ENCODE assay signal across 15 mouse cellular contexts in the genomic region with DNA sequence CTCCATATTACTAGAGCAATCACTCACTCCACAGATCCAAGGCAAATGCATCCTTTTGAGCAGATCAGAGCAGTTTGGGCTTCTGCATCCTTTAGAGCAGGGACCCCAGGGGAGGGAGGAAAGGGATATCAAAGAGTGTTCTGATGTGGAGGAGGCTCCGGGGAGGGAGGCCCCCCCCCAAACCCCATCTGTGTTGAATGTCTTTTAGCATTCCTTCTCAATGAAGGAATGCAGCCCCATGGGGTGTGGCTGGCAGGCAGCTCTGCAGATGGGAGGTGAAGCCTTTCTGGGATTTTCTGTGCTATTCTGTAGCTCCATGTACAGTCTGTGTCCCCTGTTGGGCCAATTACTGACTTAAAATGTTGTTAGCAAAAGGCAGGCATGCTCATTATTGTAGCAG.
DNase-seq lines count a peak whose midpoint lies in the region; ATAC-seq and TF ChIP-seq lines count a peak whose summit lies in the region.
"Had no signal": no experiment of that assay in that cellular context is flagged by ENCODE, and none has a peak within 500 bp of the region (broad histone marks: within the 10 kb centered on the region; RNA-seq: fewer than 3 reads in every experiment).

No protein-coding gene starts in this region.

- H3K4me1 ChIP-seq in forebrain, postnatal 0 days (ENCODE audit: insufficient read depth): no peaks in the 10 kb centered on the region
- peaks cover 16% of the 10 kb centered on the region for H3K4me1 ChIP-seq in midbrain, embryonic 14.5 days (ENCODE audit: control insufficient read depth, insufficient read depth, low read length)
- H3K4me1 ChIP-seq in kidney, embryonic 16.5 days (ENCODE audit: insufficient read depth, low read length): no peaks in the 10 kb centered on the region
- H3K4me1 ChIP-seq: lung, embryonic 15.5 days; stomach, embryonic 15.5 days had no signal

- no peak for TF ChIP-seq POLR2A in brain, embryonic 14.5 days (IDR thresholded peaks at IDR 0.05; ENCODE audit: borderline replicate concordance, extremely low read depth, insufficient read depth, insufficient read length, poor library complexity, severe bottlenecking)

- H3K27ac ChIP-seq in gastrocnemius, adult 2 months: no peak overlapping the region
- no peak overlapping the region for H3K27ac ChIP-seq in forebrain, postnatal 0 days (ENCODE audit: low read depth, low read length)
- H3K27ac ChIP-seq in midbrain, embryonic 14.5 days (replicated peaks; ENCODE audit: low read depth, low read length): peak overlapping the region; percentile 70
- no peak overlapping the region for H3K27ac ChIP-seq in kidney, embryonic 16.5 days (ENCODE audit: low read length)
- H3K27ac ChIP-seq: lung, embryonic 15.5 days; stomach, embryonic 15.5 days had no signal

- no peaks in the 10 kb centered on the region for H3K36me3 ChIP-seq in forebrain, postnatal 0 days (ENCODE audit: insufficient read depth)
- H3K36me3 ChIP-seq in midbrain, embryonic 14.5 days (ENCODE audit: control insufficient read depth, insufficient read depth, low read length): no peaks in the 10 kb centered on the region
- no peaks in the 10 kb centered on the region for H3K36me3 ChIP-seq in kidney, embryonic 16.5 days (ENCODE audit: insufficient read depth, low read length)
- H3K36me3 ChIP-seq: lung, embryonic 15.5 days; stomach, embryonic 15.5 days had no signal

- H3K27me3 ChIP-seq in forebrain, postnatal 0 days (ENCODE audit: insufficient read depth, low read length): no peaks in the 10 kb centered on the region
- H3K27me3 ChIP-seq in midbrain, embryonic 14.5 days (ENCODE audit: control insufficient read depth, insufficient read depth, low read length): no peaks in the 10 kb centered on the region
- no peaks in the 10 kb centered on the region for H3K27me3 ChIP-seq in kidney, embryonic 16.5 days (ENCODE audit: insufficient read depth, low read length)
- H3K27me3 ChIP-seq: lung, embryonic 15.5 days; stomach, embryonic 15.5 days had no signal

- 5% methylated on average over 1 of the region's 1 CpGs for WGBS in forebrain, postnatal 0 days
- 4% methylated on average over 1 of the region's 1 CpGs for WGBS in midbrain, embryonic 14.5 days
- 5% methylated on average over 1 of the region's 1 CpGs for WGBS in kidney, embryonic 16.5 days

- DNase-seq in gastrocnemius, adult 2 months: peak; percentile 30
- DNase-seq in gastrocnemius, adult 18-20 months (ENCODE audit: low spot score): no peak
- peak; percentile 88 for DNase-seq in brain, embryonic 14.5 days (ENCODE audit: low read depth)
- DNase-seq in forebrain, postnatal 0 days: no peak
- peak; percentile 77 for DNase-seq in midbrain, embryonic 14.5 days
- no peak for DNase-seq in thymus, postnatal 10 days (ENCODE audit: low spot score in 2 of 2)
- no peak for DNase-seq in thymus, postnatal 25 days
- DNase-seq: cerebellum, postnatal 14 days; heart, adult 18-20 months; kidney, adult 18-20 months; right cerebral cortex, postnatal 4 days had no signal

- H3K4me2 ChIP-seq in forebrain, postnatal 0 days (ENCODE audit: low read depth): no peak overlapping the region
- H3K4me2 ChIP-seq in midbrain, embryonic 14.5 days (ENCODE audit: low read length): no peak overlapping the region
- H3K4me2 ChIP-seq in kidney, embryonic 16.5 days (replicated peaks; ENCODE audit: low read depth, low read length): no peak overlapping the region
- H3K4me2 ChIP-seq: lung, embryonic 15.5 days; stomach, embryonic 15.5 days had no signal

- TF ChIP-seq CTCF in gastrocnemius, adult 2 months (IDR thresholded peaks at IDR 0.05): no peak
- TF ChIP-seq CTCF in brain, embryonic 14.5 days (IDR thresholded peaks at IDR 0.05; ENCODE audit: borderline replicate concordance, extremely low read depth, insufficient read depth, insufficient read length): no peak
- TF ChIP-seq CTCF in forebrain, postnatal 0 days (IDR thresholded peaks at IDR 0.05; ENCODE audit: low read depth): no peak

- no peaks in the 10 kb centered on the region for H3K9me3 ChIP-seq in forebrain, postnatal 0 days (ENCODE audit: low read length)
- H3K9me3 ChIP-seq in midbrain, embryonic 14.5 days (ENCODE audit: control insufficient read depth, low read length): no peaks in the 10 kb centered on the region
- no peaks in the 10 kb centered on the region; the same call in 1 of the 2 replicates for H3K9me3 ChIP-seq in kidney, embryonic 16.5 days (ENCODE audit: low read length)
- H3K9me3 ChIP-seq: lung, embryonic 15.5 days; stomach, embryonic 15.5 days had no signal

- peak; percentile 18; the same call in 1 of the 2 replicates for ATAC-seq in forebrain, postnatal 0 days
- peak; percentile 37; the same call in 1 of the 2 replicates for ATAC-seq in midbrain, embryonic 14.5 days (ENCODE audit: low FRiP score, low TSS enrichment)
- no peak for ATAC-seq in kidney, embryonic 16.5 days (ENCODE audit: low FRiP score, low TSS enrichment)
- ATAC-seq: activated CD4-positive, CD25-positive, alpha-beta regulatory T cell, adult 4 months had no signal

- no peak overlapping the region for H3K9ac ChIP-seq in forebrain, postnatal 0 days
- H3K9ac ChIP-seq in midbrain, embryonic 14.5 days (replicated peaks; ENCODE audit: low read length): no peak overlapping the region
- no peak overlapping the region for H3K9ac ChIP-seq in kidney, embryonic 16.5 days (replicated peaks; ENCODE audit: low read length)
- H3K9ac ChIP-seq: lung, embryonic 15.5 days; stomach, embryonic 15.5 days had no signal

- no peak overlapping the region for H3K4me3 ChIP-seq in gastrocnemius, adult 2 months
- H3K4me3 ChIP-seq in forebrain, postnatal 0 days (ENCODE audit: low read depth, low read length): no peak overlapping the region
- H3K4me3 ChIP-seq in midbrain, embryonic 14.5 days (replicated peaks; ENCODE audit: low read depth, low read length): no peak overlapping the region
- H3K4me3 ChIP-seq in kidney, embryonic 16.5 days (ENCODE audit: low read length): no peak overlapping the region
- H3K4me3 ChIP-seq: lung, embryonic 15.5 days; stomach, embryonic 15.5 days had no signal

- intact Hi-C loops in gastrocnemius, adult 2 months (cut with DNase I): no loop called here

Comparison
In these comparisons a context has a peak if more than half of its experiments do, and no peak if none do; other contexts are left out.
1. DNase-seq: peak in gastrocnemius, adult 2 months (single experiment), brain, embryonic 14.5 days (single experiment) and midbrain, embryonic 14.5 days (single experiment); none in gastrocnemius, adult 18-20 months (single experiment), forebrain, postnatal 0 days (single experiment), thymus, postnatal 10 days (0 of 2) and thymus, postnatal 25 days (single experiment).